In genomic region chr4:87829426-87830063, GRCm38 (mm10) we compare ENCODE assay signal across 23 mouse cellular contexts.
DNase-seq lines count a peak whose midpoint lies in the region; ATAC-seq and TF ChIP-seq lines count a peak whose summit lies in the region.
"Had no signal": no experiment of that assay in that cellular context is flagged by ENCODE, and none has a peak within 500 bp of the region (broad histone marks: within the 10 kb centered on the region; RNA-seq: fewer than 3 reads in every experiment).

No protein-coding gene starts in this region.

- H3K4me1 ChIP-seq in MEL (ENCODE audit: control insufficient read depth in 1 of 2, insufficient read depth in 2 of 2, low read length in 2 of 2) = 0 out of 4 replicates have a peak, but pooled peaks cover 0 to 5% of the 10 kb centered on the region in 2 experiments
- peaks cover 4% of the 10 kb centered on the region for H3K4me1 ChIP-seq in liver, embryonic 11.5 days (replicated peaks; ENCODE audit: control insufficient read depth, insufficient read depth, low read length)
- H3K4me1 ChIP-seq in liver, embryonic 15.5 days (replicated peaks) = peaks cover 21% of the 10 kb centered on the region
- peaks cover 3% of the 10 kb centered on the region; the same call in 1 of the 2 replicates for H3K4me1 ChIP-seq in hindbrain, postnatal 0 days (ENCODE audit: insufficient read depth, low read length)
- H3K4me1 ChIP-seq: embryonic facial prominence, embryonic 15.5 days had no signal

- H3K4me2 ChIP-seq in liver, embryonic 11.5 days = no peak overlapping the region
- H3K4me2 ChIP-seq in liver, embryonic 15.5 days = no peak overlapping the region
- no peak overlapping the region for H3K4me2 ChIP-seq in hindbrain, postnatal 0 days (ENCODE audit: low read depth, low read length)
- H3K4me2 ChIP-seq: embryonic facial prominence, embryonic 15.5 days; hindbrain, embryonic 13.5 days had no signal

- no peak for TF ChIP-seq EP300 in MEL (IDR thresholded peaks at IDR 0.05; ENCODE audit: low read depth in 1 of 2, low read length in 2 of 2)

- TF ChIP-seq CTCF in MEL (IDR thresholded peaks at IDR 0.05 in 2 of 3, conservative IDR thresholded peaks at IDR 0.05 in 1 of 3; ENCODE audit: control insufficient read depth in 1 of 3, insufficient read depth in 1 of 3, low read depth in 2 of 3, low read length in 3 of 3, poor library complexity in 1 of 3, severe bottlenecking in 1 of 3) = no peak
- no peak for TF ChIP-seq CTCF in hindbrain, postnatal 0 days (IDR thresholded peaks at IDR 0.05; ENCODE audit: low read depth)

- peaks cover 0 to 5% of the 10 kb centered on the region in 2 experiments; a peak in 2 of 4 replicates for H3K36me3 ChIP-seq in MEL (ENCODE audit: control insufficient read depth in 1 of 2, insufficient read depth in 2 of 2, low read length in 2 of 2)
- no peaks in the 10 kb centered on the region for H3K36me3 ChIP-seq in liver, embryonic 11.5 days (ENCODE audit: control insufficient read depth, insufficient read depth, low read length)
- H3K36me3 ChIP-seq in liver, embryonic 15.5 days (replicated peaks) = no peaks in the 10 kb centered on the region
- no peaks in the 10 kb centered on the region for H3K36me3 ChIP-seq in hindbrain, postnatal 0 days (ENCODE audit: insufficient read depth, low read length)
- H3K36me3 ChIP-seq: embryonic facial prominence, embryonic 15.5 days; heart, embryonic 10.5 days; hindbrain, embryonic 13.5 days had no signal

- no peak overlapping the region for H3K27ac ChIP-seq in MEL (ENCODE audit: control insufficient read depth, low read depth, low read length)
- H3K27ac ChIP-seq in liver, embryonic 11.5 days (ENCODE audit: low read depth, low read length) = no peak overlapping the region
- no peak overlapping the region for H3K27ac ChIP-seq in liver, embryonic 15.5 days (replicated peaks)
- H3K27ac ChIP-seq in hindbrain, postnatal 0 days = no peak overlapping the region
- H3K27ac ChIP-seq: embryonic facial prominence, embryonic 15.5 days; forebrain, embryonic 10.5 days; gastrocnemius, adult 2 months; heart, embryonic 10.5 days; hindbrain, embryonic 13.5 days had no signal

- TF ChIP-seq POLR2A in MEL (IDR thresholded peaks at IDR 0.05; ENCODE audit: control insufficient read depth in 1 of 2, insufficient read depth in 1 of 2, low read depth in 1 of 2, low read length in 2 of 2, poor library complexity in 1 of 2) = no peak

- H3K27me3 ChIP-seq in MEL (ENCODE audit: control insufficient read depth in 1 of 2, insufficient read depth in 2 of 2, low read length in 2 of 2) = no peaks in the 10 kb centered on the region
- no peaks in the 10 kb centered on the region for H3K27me3 ChIP-seq in liver, embryonic 11.5 days (replicated peaks; ENCODE audit: control insufficient read depth, insufficient read depth, low read length)
- H3K27me3 ChIP-seq in liver, embryonic 15.5 days = no peaks in the 10 kb centered on the region
- no peaks in the 10 kb centered on the region for H3K27me3 ChIP-seq in hindbrain, postnatal 0 days (ENCODE audit: insufficient read depth, low read length)
- H3K27me3 ChIP-seq: CH12.LX; embryonic facial prominence, embryonic 15.5 days; hindbrain, embryonic 13.5 days had no signal

- no peak for TF ChIP-seq RAD21 in MEL (IDR thresholded peaks at IDR 0.05; ENCODE audit: low read depth, low read length)

- H3K9ac ChIP-seq in MEL (ENCODE audit: control insufficient read depth, low read depth, low read length, poor library complexity, severe bottlenecking) = no peak overlapping the region
- H3K9ac ChIP-seq in liver, embryonic 11.5 days (ENCODE audit: low read depth, low read length) = no peak overlapping the region
- H3K9ac ChIP-seq in liver, embryonic 15.5 days = no peak overlapping the region
- H3K9ac ChIP-seq in hindbrain, postnatal 0 days (replicated peaks; ENCODE audit: low read length) = no peak overlapping the region
- H3K9ac ChIP-seq: embryonic facial prominence, embryonic 15.5 days; hindbrain, embryonic 13.5 days had no signal

- peak; percentile 79 for ATAC-seq in liver, embryonic 11.5 days (replicated peaks; ENCODE audit: low FRiP score)
- 0 out of 2 replicates have a peak, but pooled peaks have one; percentile 34 for ATAC-seq in liver, embryonic 15.5 days (ENCODE audit: insufficient read depth)
- ATAC-seq in megakaryocyte-erythroid progenitor cell, adult 5-6 weeks (replicated peaks; ENCODE audit: low FRiP score, low TSS enrichment, poor library complexity, severe bottlenecking) = peak; percentile 74
- ATAC-seq in hindbrain, postnatal 0 days = no peak
- ATAC-seq in inflammation-experienced regulatory T-cells, adult 6 months = no peak
- ATAC-seq: forebrain, embryonic 14.5 days had no signal

- DNase-seq in MEL (ENCODE audit: low read depth, low spot score) = no peak
- no peak for DNase-seq in liver, embryonic 11.5 days (ENCODE audit: low spot score)
- DNase-seq in hindbrain, postnatal 0 days (ENCODE audit: low spot score) = no peak
- no peak for DNase-seq in ovary, postnatal 10 days (ENCODE audit: low spot score)
- DNase-seq: adrenal gland, adult 8-10 months; cerebellum, adult 11-12 months; cerebellum, adult 9-11 months; embryo, embryonic 11 days; gastrocnemius, adult 2 months; gastrocnemius, postnatal 36 days; heart, adult 11 months; heart, postnatal 10 days; heart, postnatal 4 days had no signal

- 72% methylated on average over 5 of the region's 5 CpGs for WGBS in liver, embryonic 11.5 days
- WGBS in liver, embryonic 15.5 days (ENCODE audit: insufficient replicate concordance) = 38% methylated on average over 5 of the region's 5 CpGs
- WGBS in hindbrain, postnatal 0 days = 91% methylated on average over 5 of the region's 5 CpGs

- no peaks in the 10 kb centered on the region for H3K9me3 ChIP-seq in MEL (replicated peaks; ENCODE audit: insufficient read depth, low read length)
- no peaks in the 10 kb centered on the region for H3K9me3 ChIP-seq in liver, embryonic 11.5 days (ENCODE audit: control insufficient read depth, low read length)
- H3K9me3 ChIP-seq in liver, embryonic 15.5 days (replicated peaks) = no peaks in the 10 kb centered on the region
- H3K9me3 ChIP-seq in hindbrain, postnatal 0 days (ENCODE audit: low read length) = no peaks in the 10 kb centered on the region
- H3K9me3 ChIP-seq: embryonic facial prominence, embryonic 15.5 days; forebrain, embryonic 10.5 days; heart, embryonic 10.5 days; hindbrain, embryonic 13.5 days had no signal

- no peak overlapping the region for H3K4me3 ChIP-seq in MEL (ENCODE audit: control insufficient read depth in 1 of 2, insufficient read depth in 1 of 2, low read depth in 2 of 2, low read length in 2 of 2)
- H3K4me3 ChIP-seq in liver, embryonic 11.5 days (ENCODE audit: low read depth, low read length) = no peak overlapping the region
- no peak overlapping the region for H3K4me3 ChIP-seq in liver, embryonic 15.5 days (replicated peaks)
- no peak overlapping the region for H3K4me3 ChIP-seq in hindbrain, postnatal 0 days (ENCODE audit: low read length)
- H3K4me3 ChIP-seq: embryonic facial prominence, embryonic 15.5 days; erythroblast, embryonic 14.5 days; forebrain, embryonic 10.5 days; gastrocnemius, adult 2 months; heart, embryonic 10.5 days; hindbrain, embryonic 13.5 days had no signal

- H3K79me2 ChIP-seq in MEL (ENCODE audit: control insufficient read depth, insufficient read depth, low read length, poor library complexity) = no peaks in the 10 kb centered on the region

TF ChIP-seq in MEL, 35 proteins besides CTCF, POLR2A, EP300 and RAD21:
- TF ChIP-seq CHD1 (IDR thresholded peaks at IDR 0.05; ENCODE audit: low read depth, low read length) = no peak
- TF ChIP-seq USF2 (IDR thresholded peaks at IDR 0.05; ENCODE audit: borderline replicate concordance in 1 of 2, insufficient read depth in 1 of 2, low read depth in 1 of 2, low read length in 2 of 2) = no peak
- 0 out of 2 replicates have a peak, but pooled peaks have one; percentile 16 for TF ChIP-seq ETS1 (IDR thresholded peaks at IDR 0.05; ENCODE audit: low read depth, low read length)
- TF ChIP-seq MEF2A (IDR thresholded peaks at IDR 0.05; ENCODE audit: extremely low read depth, insufficient replicate concordance, low read depth, low read length, poor library complexity, severe bottlenecking) = no peak
- peak; percentile 57 for TF ChIP-seq ZNF384 (IDR thresholded peaks at IDR 0.05; ENCODE audit: low read depth, low read length)

Comparison
In these comparisons a context has a peak if more than half of its experiments do, and no peak if none do; other contexts are left out.
1. ATAC-seq: peak in liver, embryonic 11.5 days (single experiment), liver, embryonic 15.5 days (single experiment) and megakaryocyte-erythroid progenitor cell, adult 5-6 weeks (single experiment); none in hindbrain, postnatal 0 days (single experiment) and inflammation-experienced regulatory T-cells, adult 6 months (single experiment).